Mouse (Mus musculus): ENCODE measurements at regions not wholly inside any gene's neighbourhood (a gene's known extent, or its start where the extent isn't known, plus 50 kb on each side); places are given as distances from the start of the nearest gene placed in this dataset.

- DNase-seq (ENCODE audit: inconsistent age in 2 of 2, low spot score in 1 of 2), result no peak
Observed at GRCm38 (mm10) chr19:28732998-28733397, 53.1 kb upstream of the Glis3 start.

DNA sequence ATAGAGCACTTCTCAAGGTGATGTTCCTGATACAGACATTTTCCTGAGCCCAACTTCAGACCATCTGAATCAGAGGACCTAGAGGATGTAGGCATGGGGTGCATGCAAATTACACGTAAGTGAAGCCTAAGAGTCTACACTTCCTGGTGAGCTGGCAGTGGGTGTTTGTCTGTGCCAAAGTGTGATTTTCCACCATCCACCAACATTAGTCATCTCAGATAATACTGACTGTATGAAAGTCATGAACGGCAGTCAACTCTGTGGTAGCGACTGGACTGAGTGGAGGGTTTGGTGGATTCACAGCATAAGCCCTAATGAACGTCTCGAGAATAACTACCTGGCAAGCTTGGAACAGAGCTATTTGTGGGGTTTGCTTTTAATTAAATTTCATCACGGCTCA lies 53.9 kb upstream of the Glis3 start:
- no peak for DNase-seq (ENCODE audit: inconsistent age in 2 of 2, low spot score in 1 of 2)

DNA sequence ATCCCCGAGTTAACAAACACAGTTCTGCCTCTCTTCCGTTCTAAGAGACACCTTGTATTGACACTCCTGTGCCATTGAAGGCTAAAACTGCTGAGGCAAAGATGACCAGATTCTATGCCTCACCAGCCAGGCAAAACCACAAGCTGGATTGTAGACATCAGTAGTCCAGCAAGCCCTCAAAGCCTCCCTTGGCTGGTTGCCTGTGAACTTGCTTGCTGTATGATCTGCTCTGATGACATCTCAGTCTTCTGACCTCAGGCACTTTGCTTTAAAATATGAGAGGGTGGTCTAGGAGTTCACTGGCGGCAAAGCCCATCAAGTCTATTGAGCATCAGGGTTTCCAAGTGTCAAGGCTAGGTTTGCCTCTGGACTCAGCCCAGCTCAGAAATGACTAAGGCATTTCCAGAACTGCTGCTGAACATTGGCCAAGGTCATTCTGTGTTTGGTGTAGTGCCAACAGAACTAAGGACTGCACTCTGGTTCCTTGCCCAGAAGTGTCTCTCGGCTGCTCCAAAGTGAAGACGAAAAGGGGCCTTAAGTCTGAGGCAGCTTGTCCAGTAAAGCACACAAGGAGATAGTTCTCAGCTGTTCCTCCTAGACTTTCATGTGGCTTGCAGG lies 63.4 kb upstream of the Glis3 start:
- DNase-seq (ENCODE audit: inconsistent age in 2 of 2, low spot score in 1 of 2), result peak; percentile 92 to 97

GRCm38 (mm10) chr19:28745105-28745504 lies 65.2 kb upstream of the Glis3 start:
- DNase-seq (ENCODE audit: inconsistent age in 2 of 2, low spot score in 1 of 2), result no peak

GRCm38 (mm10) chr19:28745534-28745933 lies 65.7 kb upstream of the Glis3 start:
- DNase-seq (ENCODE audit: inconsistent age in 2 of 2, low spot score in 1 of 2), result peak; percentile 30 to 78

DNA sequence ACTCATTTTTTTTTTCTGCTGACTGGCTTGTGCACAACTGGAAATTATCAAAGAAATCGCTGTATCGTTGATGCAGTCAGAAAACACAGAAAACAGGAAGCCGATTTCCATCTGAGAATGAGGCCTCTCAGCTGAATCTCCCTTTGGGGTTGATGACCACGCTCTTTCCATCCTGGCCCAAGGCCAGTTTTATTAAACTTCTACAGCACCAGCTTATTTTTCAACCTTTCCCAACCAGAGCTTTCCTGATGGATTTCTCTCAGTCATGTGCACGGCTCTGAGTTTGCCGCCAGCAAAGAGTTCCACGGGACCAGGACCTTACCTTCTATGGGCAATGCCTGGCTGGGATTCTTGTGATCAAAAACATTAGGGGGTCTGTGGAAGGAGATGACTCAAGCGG lies 71.2 kb upstream of the Glis3 start:
- DNase-seq (ENCODE audit: inconsistent age in 2 of 2, low spot score in 1 of 2), result no peak

DNA sequence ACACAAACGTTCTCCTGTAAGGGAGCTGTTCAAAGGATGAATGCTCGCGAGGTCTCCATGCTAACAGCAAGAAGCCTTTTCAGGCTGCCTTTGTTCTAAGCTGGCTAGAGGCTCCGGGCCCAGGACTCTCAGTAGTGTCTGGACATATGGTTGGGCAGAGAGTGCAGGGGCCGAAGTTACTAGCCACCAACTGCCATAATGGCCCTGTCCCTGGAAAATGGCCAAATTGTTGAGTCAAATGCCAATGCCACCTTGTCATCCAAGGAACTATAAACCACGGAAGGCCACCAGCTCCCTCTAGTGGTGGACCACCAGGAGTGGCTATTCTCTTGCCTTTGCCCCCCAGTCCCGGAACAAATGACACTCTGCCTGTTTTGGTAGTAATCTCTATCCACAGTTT lies 76.0 kb upstream of the Slc1a1 start:
- DNase-seq (ENCODE audit: inconsistent age in 2 of 2, low spot score in 1 of 2), result peak; percentile 80 to 94

- no peak for DNase-seq (ENCODE audit: inconsistent age in 2 of 2, low spot score in 1 of 2)
Observed at GRCm38 (mm10) chr19:28764795-28765360, 70.0 kb upstream of the Slc1a1 start.

DNA sequence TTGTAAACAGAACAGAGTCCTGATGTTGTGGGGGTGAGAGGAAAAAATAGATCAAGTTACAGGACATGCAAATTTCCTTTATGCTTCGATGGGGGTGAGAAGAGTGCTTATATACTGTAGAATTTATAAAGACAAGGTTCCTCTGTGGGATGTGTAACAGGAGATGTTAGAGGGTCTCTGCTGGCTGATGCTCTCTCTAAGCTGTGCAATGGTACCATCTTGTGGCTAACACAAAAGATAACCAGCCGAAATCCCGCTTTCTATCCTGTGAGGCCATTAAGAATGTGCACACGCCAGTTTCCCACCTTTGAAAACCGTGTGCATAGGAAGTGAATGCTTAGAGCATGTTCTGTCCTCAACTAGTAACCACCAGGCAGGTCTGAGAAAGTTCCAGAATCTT lies 66.6 kb upstream of the Slc1a1 start:
- DNase-seq (ENCODE audit: inconsistent age in 2 of 2, low spot score in 1 of 2), result no peak

DNA sequence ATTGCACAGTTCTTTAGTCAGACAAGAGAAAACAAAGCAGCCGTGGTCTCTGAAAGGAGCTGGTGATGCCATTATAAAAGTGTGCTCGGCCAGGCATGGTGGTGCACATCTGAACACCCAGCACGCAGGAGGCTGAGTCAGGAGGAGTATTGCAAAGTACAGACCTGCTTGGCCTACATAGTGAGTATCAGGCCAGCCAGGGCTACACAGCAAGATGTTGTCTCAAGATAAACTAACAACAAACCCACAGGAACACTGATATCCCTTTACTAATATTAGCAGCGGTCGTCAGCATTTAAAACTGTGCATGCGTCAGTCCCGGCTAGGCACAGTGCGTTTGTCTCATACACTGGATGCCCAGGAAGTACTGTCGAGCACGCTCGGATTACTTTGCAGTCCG lies 64.4 kb upstream of the Slc1a1 start:
- no peak for DNase-seq (ENCODE audit: inconsistent age in 2 of 2, low spot score in 1 of 2)

DNA sequence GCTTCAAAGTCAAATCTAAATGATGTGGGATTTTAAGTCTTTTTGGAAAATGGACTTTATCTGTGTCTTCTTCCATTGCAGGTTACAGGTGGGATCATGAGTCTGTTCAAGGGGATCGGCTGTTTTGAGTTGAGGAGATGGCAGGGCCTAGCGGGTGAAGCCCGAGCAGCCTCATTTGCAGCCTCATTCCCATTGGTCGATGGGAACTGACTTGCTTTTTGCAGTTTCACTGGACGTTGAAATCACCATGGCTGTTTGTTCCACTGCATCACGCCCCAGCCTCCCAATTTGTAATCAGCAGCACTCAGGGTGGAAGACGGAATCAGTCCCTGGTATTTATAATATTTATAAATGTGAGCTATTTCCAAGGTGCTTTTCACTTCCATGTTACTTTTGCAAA lies 63.0 kb upstream of the Slc1a1 start:
- DNase-seq (ENCODE audit: inconsistent age in 2 of 2, low spot score in 1 of 2), result no peak

DNA sequence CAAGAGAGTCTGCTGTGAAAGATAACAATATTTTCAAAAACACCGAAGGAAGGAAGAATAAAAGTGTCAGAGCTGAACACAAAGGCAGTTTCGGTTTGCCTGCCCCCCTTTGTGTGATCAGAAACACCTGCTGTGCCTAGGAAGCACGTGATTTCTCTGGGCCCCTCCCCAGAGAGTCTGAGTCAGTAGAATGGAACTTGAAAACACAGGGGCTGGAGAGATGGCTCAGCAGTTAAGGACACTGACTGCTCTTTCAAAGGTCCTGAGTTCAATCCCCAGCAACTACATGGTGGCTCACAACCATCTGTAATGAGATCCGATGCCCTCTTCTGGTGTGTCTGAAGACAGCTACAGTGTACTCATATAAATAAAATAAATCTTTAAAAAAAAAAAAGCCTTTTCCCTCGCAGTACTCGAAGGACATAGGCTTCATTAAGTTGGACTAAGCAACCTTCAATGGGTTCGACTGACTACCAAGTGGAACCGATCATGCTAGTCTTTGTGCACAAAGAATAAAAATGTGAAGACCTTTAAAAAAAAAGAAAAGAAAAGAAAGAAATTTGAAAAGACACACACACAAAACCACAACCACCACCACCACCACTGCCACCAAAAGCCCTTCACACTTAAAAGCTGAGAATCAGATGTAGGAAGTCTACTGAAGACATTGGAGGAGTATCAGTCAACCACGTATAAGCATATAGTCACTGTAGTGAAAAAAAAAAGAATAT lies 61.8 kb upstream of the Slc1a1 start:
- DNase-seq (ENCODE audit: inconsistent age in 2 of 2, low spot score in 1 of 2), result no peak

DNA sequence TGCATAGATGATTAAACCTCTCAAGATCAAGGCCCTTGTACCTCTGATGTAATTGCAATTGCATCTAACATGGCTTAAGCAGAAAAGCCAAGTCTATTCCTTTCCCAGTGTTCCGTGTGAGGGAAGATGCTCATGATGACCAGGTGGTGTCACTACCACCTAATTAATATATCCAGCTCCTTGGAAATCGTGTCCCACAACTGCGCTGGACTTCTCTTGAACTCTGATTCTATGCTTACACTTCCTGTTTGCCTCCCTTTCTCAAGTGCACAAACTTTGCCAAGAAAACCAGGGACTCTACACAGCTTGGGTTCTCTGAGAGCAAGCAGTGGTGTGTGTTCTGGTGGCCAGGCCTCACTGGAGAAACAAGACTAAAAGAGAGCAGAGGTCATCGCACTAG lies 58.0 kb upstream of the Slc1a1 start:
- DNase-seq (ENCODE audit: inconsistent age in 2 of 2, low spot score in 1 of 2), result peak; percentile 7 to 73

- DNase-seq (ENCODE audit: inconsistent age in 2 of 2, low spot score in 1 of 2), result no peak
Observed at GRCm38 (mm10) chr19:28777674-28778073, 57.2 kb upstream of the Slc1a1 start.

- no peak for DNase-seq (ENCODE audit: inconsistent age in 2 of 2, low spot score in 1 of 2)
Observed at GRCm38 (mm10) chr19:28778386-28778785, 56.5 kb upstream of the Slc1a1 start.

DNA sequence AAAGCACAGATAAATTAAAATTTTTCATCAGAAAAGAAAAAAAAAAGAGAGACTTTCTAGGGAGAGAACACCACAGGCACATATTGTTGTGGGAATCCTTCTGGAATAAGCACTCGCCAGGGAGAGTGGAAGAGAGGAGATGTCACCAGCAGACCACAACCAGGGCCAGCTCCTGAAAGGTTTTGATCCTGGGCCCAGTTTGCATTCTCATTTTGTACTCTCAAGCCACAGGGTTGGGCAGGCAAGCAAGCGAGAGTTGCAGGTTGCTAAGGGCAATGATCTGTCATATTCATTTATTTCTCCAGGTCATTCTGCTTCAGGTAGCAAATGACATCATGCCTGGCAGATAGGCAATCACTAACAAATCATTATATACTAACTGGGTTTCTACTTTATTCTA lies 52.9 kb upstream of the Slc1a1 start:
- no peak for DNase-seq (ENCODE audit: inconsistent age in 2 of 2, low spot score in 1 of 2)
